Mouse (Mus musculus) MEL (cell line): ENCODE results near the gene Crebbp. TPM values are rescaled to one million over a fixed set of nuclear protein-coding genes. Genes with fewer than 3 reads are reported as not detected.

Experiments
- DNase-seq: peaks from one replicate; pipeline ENCODE4 v3.0.0; 2011; ENCODE audit warnings: low read depth, low spot score
- H3K27ac ChIP-seq: 2 replicates; pipeline ENCODE4 v1.5.1; 2012; ENCODE audit warnings: low read depth, mild to moderate bottlenecking, control low read depth, low read length, moderate library complexity; ENCODE audit not compliant: control insufficient read depth
- H3K27me3 ChIP-seq, 2 experiments: fragments of 150-350 bp in 1 of 2; sonication (generic) in 1 of 2; 2 replicates each; pipeline ENCODE4 v1.6.1; 2012; ENCODE audit warnings: low read length in 2 of 2, mild to moderate bottlenecking in 2 of 2, improper control_type of control experiment in 1 of 2, moderate library complexity in 1 of 2; ENCODE audit not compliant: insufficient read depth in 2 of 2, control insufficient read depth in 1 of 2
- H3K36me3 ChIP-seq, 2 experiments: 2 replicates each; pipeline ENCODE4 v1.6.1; 2012 to 2014; ENCODE audit warnings: low read length in 2 of 2, improper control_type of control experiment in 1 of 2, inconsistent platforms in 1 of 2, mild to moderate bottlenecking in 1 of 2; ENCODE audit not compliant: insufficient read depth in 2 of 2, control insufficient read depth in 1 of 2
- H3K4me1 ChIP-seq, 2 experiments: fragments of 150-350 bp in 1 of 2; sonication (generic) in 1 of 2; 2 replicates each; pipeline ENCODE4 v1.6.1; 2012; ENCODE audit warnings: low read length in 2 of 2, improper control_type of control experiment in 1 of 2, mild to moderate bottlenecking in 1 of 2; ENCODE audit not compliant: insufficient read depth in 2 of 2, control insufficient read depth in 1 of 2
- H3K4me3 ChIP-seq, 2 experiments: fragments of 150-350 bp in 1 of 2; sonication (generic) in 1 of 2; 2 replicates each; pipeline ENCODE4 v1.5.1; 2012; ENCODE audit warnings: low read depth in 2 of 2, low read length in 2 of 2, mild to moderate bottlenecking in 2 of 2, moderate library complexity in 2 of 2, control low read depth in 1 of 2, improper control_type of control experiment in 1 of 2; ENCODE audit not compliant: control insufficient read depth in 1 of 2, insufficient read depth in 1 of 2
- H3K79me2 ChIP-seq: 2 replicates; pipeline ENCODE4 v1.6.1; 2012; ENCODE audit warnings: mild to moderate bottlenecking, low read length, moderate library complexity; ENCODE audit not compliant: control insufficient read depth, poor library complexity, insufficient read depth
- H3K9ac ChIP-seq: 2 replicates; pipeline ENCODE4 v1.6.1; 2012; ENCODE audit warnings: low read depth, mild to moderate bottlenecking, control low read depth, low read length, moderate library complexity; ENCODE audit not compliant: control insufficient read depth, poor library complexity, severe bottlenecking
- H3K9me3 ChIP-seq: fragments of 150-350 bp; sonication (generic); replicated peaks from 2 replicates; pipeline ENCODE4 v1.6.1; 2012; ENCODE audit warnings: mild to moderate bottlenecking, low read length, improper control_type of control experiment, moderate library complexity; ENCODE audit not compliant: insufficient read depth
- BHLHE40 ChIP-seq: IDR thresholded peaks from 2 replicates; pipeline ENCODE4 v1.6.1; 2012; ENCODE audit warnings: low read depth, mild to moderate bottlenecking, inconsistent platforms, low read length, improper control_type of control experiment, borderline replicate concordance
- ELF1 ChIP-seq: IDR thresholded peaks from 2 replicates; pipeline ENCODE4 v1.6.1; 2014; ENCODE audit warnings: low read depth, mild to moderate bottlenecking, inconsistent platforms, low read length, improper control_type of control experiment, moderate library complexity
- EP300 ChIP-seq, 2 experiments: IDR thresholded peaks; 2 replicates each; pipeline ENCODE4 v1.6.1; 2011; ENCODE audit warnings: improper control_type of control experiment in 2 of 2, low read length in 2 of 2, low read depth in 1 of 2, mild to moderate bottlenecking in 1 of 2
- ETS1 ChIP-seq: IDR thresholded peaks from 2 replicates; pipeline ENCODE4 v1.6.1; 2012; ENCODE audit warnings: low read depth, mild to moderate bottlenecking, inconsistent platforms, low read length, improper control_type of control experiment, moderate library complexity
- GABPA ChIP-seq: IDR thresholded peaks from 2 replicates; pipeline ENCODE4 v1.6.1; 2012; ENCODE audit warnings: low read depth, mild to moderate bottlenecking, inconsistent platforms, low read length, improper control_type of control experiment, moderate library complexity
- GATA1 ChIP-seq: IDR thresholded peaks from 2 replicates; pipeline ENCODE4 v1.6.1; 2011; ENCODE audit warnings: low read depth, low read length, improper control_type of control experiment
- HCFC1 ChIP-seq: IDR thresholded peaks from 2 replicates; pipeline ENCODE4 v1.6.1; 2012; ENCODE audit warnings: low read depth, mild to moderate bottlenecking, inconsistent platforms, low read length, improper control_type of control experiment, moderate library complexity
- JUND ChIP-seq: IDR thresholded peaks from 2 replicates; pipeline ENCODE4 v1.6.1; 2011; ENCODE audit warnings: low read depth, mild to moderate bottlenecking, improper control_type of control experiment, low read length
- KAT2A ChIP-seq: conservative IDR thresholded peaks from 2 replicates; pipeline ENCODE4 v1.6.1; 2012; ENCODE audit warnings: low read depth, low read length, improper control_type of control experiment, inconsistent platforms
- MAFK ChIP-seq: IDR thresholded peaks from 2 replicates; pipeline ENCODE4 v1.6.1; 2011; ENCODE audit warnings: low read depth, mild to moderate bottlenecking, low read length, improper control_type of control experiment, borderline replicate concordance
- MAX ChIP-seq: IDR thresholded peaks from 2 replicates; pipeline ENCODE4 v1.6.1; 2011; ENCODE audit warnings: low read length, improper control_type of control experiment
- MAZ ChIP-seq: IDR thresholded peaks from 2 replicates; pipeline ENCODE4 v1.6.1; 2012; ENCODE audit warnings: low read depth, mild to moderate bottlenecking, inconsistent platforms, low read length, improper control_type of control experiment
- MEF2A ChIP-seq: IDR thresholded peaks from 2 replicates; pipeline ENCODE4 v1.6.1; 2014; ENCODE audit warnings: low read depth, mild to moderate bottlenecking, inconsistent platforms, low read length, improper control_type of control experiment; ENCODE audit not compliant: poor library complexity, insufficient replicate concordance, severe bottlenecking; ENCODE audit errors: extremely low read depth
- MXI1 ChIP-seq: IDR thresholded peaks from 2 replicates; pipeline ENCODE4 v1.6.1; 2011; ENCODE audit warnings: mild to moderate bottlenecking, low read depth, low read length, improper control_type of control experiment
- MYB ChIP-seq: IDR thresholded peaks from 2 replicates; pipeline ENCODE4 v1.6.1; 2011; ENCODE audit warnings: mild to moderate bottlenecking, low read depth, low read length, improper control_type of control experiment
- MYC ChIP-seq: IDR thresholded peaks from 2 replicates; pipeline ENCODE4 v1.6.1; 2011; ENCODE audit warnings: low read depth, mild to moderate bottlenecking, low read length, improper control_type of control experiment, moderate library complexity
- NELFE ChIP-seq: IDR thresholded peaks from 2 replicates; pipeline ENCODE4 v1.6.1; 2011; ENCODE audit warnings: low read depth, low read length, improper control_type of control experiment
- NRF1 ChIP-seq: IDR thresholded peaks from 2 replicates; pipeline ENCODE4 v1.6.1; 2014; ENCODE audit warnings: low read depth, mild to moderate bottlenecking, inconsistent platforms, low read length, improper control_type of control experiment, moderate library complexity; ENCODE audit not compliant: poor library complexity, insufficient read depth, severe bottlenecking
- POLR2A ChIP-seq, 2 experiments: IDR thresholded peaks; 2 replicates each; pipeline ENCODE4 v1.6.1; 2011 to 2012; ENCODE audit warnings: low read length in 2 of 2, mild to moderate bottlenecking in 2 of 2, control low read depth in 1 of 2, improper control_type of control experiment in 1 of 2, low read depth in 1 of 2, moderate library complexity in 1 of 2; ENCODE audit not compliant: control insufficient read depth in 1 of 2, insufficient read depth in 1 of 2, poor library complexity in 1 of 2
- POLR2AphosphoS2 ChIP-seq: IDR thresholded peaks from 2 replicates; pipeline ENCODE4 v1.6.1; 2011; ENCODE audit warnings: low read length, improper control_type of control experiment
- POLR2AphosphoS5 ChIP-seq: IDR thresholded peaks from 2 replicates; pipeline ENCODE4 v1.6.1; 2012; ENCODE audit warnings: low read depth, borderline replicate concordance, mild to moderate bottlenecking, inconsistent platforms, low read length, moderate library complexity, mixed read lengths
- RAD21 ChIP-seq: IDR thresholded peaks from 2 replicates; pipeline ENCODE4 v1.6.1; 2011; ENCODE audit warnings: mild to moderate bottlenecking, low read depth, low read length, improper control_type of control experiment
- TAL1 ChIP-seq: IDR thresholded peaks from 2 replicates; pipeline ENCODE4 v1.6.1; 2012; ENCODE audit warnings: mild to moderate bottlenecking, inconsistent platforms, low read length, moderate library complexity, mixed read lengths
- TCF12 ChIP-seq: IDR thresholded peaks from 2 replicates; pipeline ENCODE4 v1.6.1; 2014; ENCODE audit warnings: low read depth, mild to moderate bottlenecking, inconsistent platforms, low read length, improper control_type of control experiment, moderate library complexity
- USF1 ChIP-seq: IDR thresholded peaks from 2 replicates; pipeline ENCODE4 v1.6.1; 2014; ENCODE audit warnings: low read depth, mild to moderate bottlenecking, inconsistent platforms, low read length, improper control_type of control experiment, moderate library complexity
- ZC3H11A ChIP-seq: IDR thresholded peaks from 2 replicates; pipeline ENCODE4 v1.6.1; 2012; ENCODE audit warnings: low read depth, mild to moderate bottlenecking, inconsistent platforms, low read length, improper control_type of control experiment
- ZKSCAN1 ChIP-seq: IDR thresholded peaks from 2 replicates; pipeline ENCODE4 v1.6.1; 2012; ENCODE audit warnings: low read depth, mild to moderate bottlenecking, inconsistent platforms, low read length, improper control_type of control experiment, moderate library complexity
- ZMIZ1 ChIP-seq: IDR thresholded peaks from 2 replicates; pipeline ENCODE4 v1.6.1; 2012; ENCODE audit warnings: low read depth, mild to moderate bottlenecking, inconsistent platforms, low read length, improper control_type of control experiment, moderate library complexity
- polyA plus RNA-seq, 2 experiments: library from polyadenylated mRNA; stranded (reverse) in 1 of 2; unstranded in 1 of 2; fragments of >175 nt in 1 of 2; fragments of >200 nt in 1 of 2; gene quantifications; 2 replicates each; pipeline versions ENCODE4 v1.2.1 to v1.2.4; 2012; ENCODE audit warnings: low replicate concordance in 2 of 2, low read depth in 1 of 2; ENCODE audit not compliant: insufficient read length in 2 of 2, insufficient read depth in 1 of 2, missing spikeins in 1 of 2
- total RNA-seq: library from RNA; depleted of rRNA; stranded (reverse); fragments of 300-350 nt; gene quantifications from 2 replicates; pipeline ENCODE4 v1.2.3, GENCODE M21; 2012

Gene Crebbp
- total and polyA plus RNA-seq, 3 experiments: 4.7 to 145 (median 7.0) TPM

DNA sequence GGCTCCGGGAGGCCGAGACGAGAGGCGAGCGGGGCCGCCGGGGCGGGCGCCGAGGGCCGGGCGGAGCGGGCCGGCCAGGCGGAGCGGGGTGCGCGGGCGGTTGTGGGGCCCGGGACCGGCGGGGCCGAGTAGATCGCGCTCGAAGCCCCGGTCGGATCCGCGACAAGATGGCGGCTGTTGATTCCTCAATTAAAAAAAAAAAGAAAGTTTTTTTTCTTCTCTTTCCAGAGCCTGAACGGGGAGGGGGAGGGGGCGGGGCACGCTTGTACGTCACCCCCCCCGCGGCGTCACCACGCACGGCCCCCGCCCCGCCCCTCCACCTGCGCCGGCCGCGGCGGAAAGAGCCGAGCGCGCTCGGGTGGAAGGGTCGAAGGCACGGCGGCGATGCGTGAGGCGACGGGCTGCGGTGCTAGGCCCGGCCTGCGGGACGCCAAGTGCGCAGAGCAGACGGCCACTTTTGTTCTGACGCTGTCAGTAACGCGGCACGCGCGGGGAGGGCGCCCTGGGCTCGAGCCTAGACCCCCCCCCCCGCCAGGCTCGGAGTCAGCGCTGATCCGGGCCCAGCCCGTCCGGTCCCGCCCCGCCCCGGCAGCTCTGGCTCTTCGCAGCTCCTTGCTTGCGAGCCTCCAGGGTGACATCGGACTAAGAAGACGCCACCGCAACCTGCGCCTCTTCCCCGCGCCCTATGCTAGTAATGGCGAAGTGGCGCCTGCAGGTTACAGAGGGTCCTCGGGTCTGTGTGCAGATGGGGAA lies at the start of gene Crebbp (continued):
- TF ChIP-seq TCF12 (no peak), MYB (no peak), ETS1 (no peak), TAL1 (no peak)

DNA sequence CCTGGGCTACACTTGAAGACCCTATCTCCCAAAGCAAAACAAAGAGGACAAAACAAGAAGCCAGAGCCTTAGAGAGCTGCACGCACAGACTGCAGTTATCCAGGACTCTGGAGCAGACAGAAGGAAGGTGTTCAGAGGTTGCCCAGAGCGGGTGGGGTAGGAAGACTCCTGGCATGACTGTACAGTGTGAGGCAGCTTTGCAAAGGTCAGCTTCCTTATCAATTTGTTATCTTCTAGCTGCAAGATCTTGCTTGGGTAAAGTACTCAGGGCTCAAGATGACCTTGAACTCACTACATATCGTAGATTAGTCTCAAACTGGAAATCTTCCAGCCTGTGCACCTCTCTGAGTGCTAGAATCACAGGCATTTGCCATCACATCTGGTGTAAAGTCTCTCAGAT lies 49.7 kb upstream of the Crebbp start:
- TF ChIP-seq RAD21: no peak
- no peak for TF ChIP-seq ZMIZ1
- TF ChIP-seq MXI1: no peak
- TF ChIP-seq TAL1: no peak
- TF ChIP-seq BHLHE40: no peak
- no peak for TF ChIP-seq MAFK
- no peak for TF ChIP-seq USF1
- no peak for TF ChIP-seq HCFC1
- TF ChIP-seq GABPA: no peak
- TF ChIP-seq MAZ: no peak
- no peak for TF ChIP-seq MEF2A
- no peak for TF ChIP-seq JUND
- no peak for TF ChIP-seq TCF12
- H3K4me1 ChIP-seq: peaks cover 0 to 9% of the 10 kb centered on the region in 2 experiments; a peak in 2 of 4 replicates
- no peaks in the 10 kb centered on the region for H3K9me3 ChIP-seq

DNA sequence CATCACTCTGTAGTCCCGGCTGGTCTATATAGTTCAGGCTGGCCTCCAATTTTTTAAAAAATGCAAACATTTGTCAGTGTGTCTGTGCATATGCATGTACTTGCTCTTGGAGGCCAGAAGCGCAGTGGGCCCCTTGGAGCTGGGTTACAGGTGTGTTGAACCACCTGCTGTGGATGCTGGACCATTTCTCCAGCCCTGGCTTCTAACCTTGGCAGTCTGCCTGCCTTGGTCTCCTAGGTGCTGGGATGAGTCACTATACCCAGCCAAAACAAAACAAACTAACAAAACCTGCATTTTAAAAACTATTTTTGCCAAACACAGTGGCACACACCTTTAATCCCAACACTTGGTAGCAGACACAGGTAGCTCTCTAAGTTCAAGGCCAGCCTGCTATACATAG lies 43.7 kb upstream of the Crebbp start:
- Histone ChIP-seq H3K79me2 (no peaks in the 10 kb centered on the region), H3K9me3 (no peaks in the 10 kb centered on the region), H3K36me3 (no peaks in the 10 kb centered on the region), H3K27me3 (peaks cover 0 to 1% of the 10 kb centered on the region in 2 experiments; a peak in 1 of 4 replicates), H3K4me3 (no peak overlapping the region), H3K4me1 (no peaks in the 10 kb centered on the region), H3K9ac (no peak overlapping the region), H3K27ac (no peak overlapping the region)
- no peak for TF ChIP-seq EP300 (IDR thresholded peaks at IDR 0.05; ENCODE audit: low read depth in 1 of 2, low read length in 2 of 2)
- no peak for TF ChIP-seq RAD21
- TF ChIP-seq MAX: no peak
- no peak for TF ChIP-seq GABPA
- no peak for TF ChIP-seq HCFC1
- no peak for TF ChIP-seq POLR2AphosphoS2
- TF ChIP-seq MYC: no peak
- no peak for TF ChIP-seq NRF1
- no peak for TF ChIP-seq GATA1
- no peak for TF ChIP-seq ZC3H11A
- no peak for TF ChIP-seq TAL1
- no peak for TF ChIP-seq TCF12
- TF ChIP-seq POLR2AphosphoS5: no peak
- TF ChIP-seq NELFE: no peak
- no peak for TF ChIP-seq ZKSCAN1
- TF ChIP-seq KAT2A: no peak
- TF ChIP-seq MAFK: no peak
- no peak for TF ChIP-seq ELF1
- TF ChIP-seq POLR2A (IDR thresholded peaks at IDR 0.05; ENCODE audit: control insufficient read depth in 1 of 2, insufficient read depth in 1 of 2, low read depth in 1 of 2, low read length in 2 of 2, poor library complexity in 1 of 2): no peak
- DNase-seq: no peak

More for the DNA sequence above, 49.7 kb upstream of the Crebbp start:
- Histone ChIP-seq H3K27me3 (no peaks in the 10 kb centered on the region; a peak in 1 of 4 replicates), H3K4me3 (no peak overlapping the region), H3K79me2 (no peaks in the 10 kb centered on the region), H3K9ac (no peak overlapping the region), H3K27ac (no peak overlapping the region), H3K36me3 (0 out of 4 replicates have a peak, but pooled peaks cover 0 to 2% of the 10 kb centered on the region in 2 experiments)
- DNase-seq: no peak
